Mouse (Mus musculus) ES-E14 (cell line): Measurements from ENCODE around the gene Plscr3. TPM values are rescaled to one million over a fixed set of nuclear protein-coding genes. Genes with fewer than 3 reads are reported as not detected.

Experiments used
- DNase-seq: peaks from one replicate; pipeline ENCODE4 v3.0.0-alpha.2; 2013; ENCODE audit warnings: low read depth, low spot score
- H3K27ac ChIP-seq: 2 replicates; pipeline ENCODE4 v1.5.1; 2012; ENCODE audit warnings: low read depth, mild to moderate bottlenecking, low read length, moderate library complexity, mixed read lengths; ENCODE audit not compliant: poor library complexity, insufficient read depth, severe bottlenecking
- H3K36me3 ChIP-seq: 2 replicates; pipeline ENCODE4 v1.6.1; 2012; ENCODE audit warnings: mild to moderate bottlenecking, low read length, moderate library complexity, mixed read lengths; ENCODE audit not compliant: control insufficient read depth, poor library complexity, insufficient read depth, severe bottlenecking
- H3K4me1 ChIP-seq, 2 experiments: fragments of 150-350 bp in 1 of 2; sonication (generic) in 1 of 2; 2 replicates each; pipeline ENCODE4 v1.6.1; 2012; ENCODE audit warnings: low read length in 2 of 2, mild to moderate bottlenecking in 1 of 2, mixed read lengths in 1 of 2; ENCODE audit not compliant: control insufficient read depth in 2 of 2, insufficient read depth in 2 of 2, poor library complexity in 1 of 2
- H3K4me3 ChIP-seq, 2 experiments: fragments of 150-350 bp in 1 of 2; sonication (generic) in 1 of 2; 2 replicates each; pipeline ENCODE4 v1.5.1; 2012; ENCODE audit warnings: low read length in 2 of 2, low read depth in 1 of 2, mild to moderate bottlenecking in 1 of 2, mixed read lengths in 1 of 2; ENCODE audit not compliant: insufficient read depth in 1 of 2, poor library complexity in 1 of 2, severe bottlenecking in 1 of 2
- H3K9ac ChIP-seq: 2 replicates; pipeline ENCODE4 v1.6.1; 2012; ENCODE audit warnings: low read depth, mild to moderate bottlenecking, low read length, mixed read lengths; ENCODE audit not compliant: poor library complexity, insufficient read depth, severe bottlenecking
- H3K9me3 ChIP-seq: fragments of 150-350 bp; sonication (generic); 2 replicates; pipeline ENCODE4 v1.6.1; 2012; ENCODE audit warnings: low read depth, mild to moderate bottlenecking, low read length; ENCODE audit not compliant: control insufficient read depth, insufficient read depth
- CHD2 ChIP-seq: IDR thresholded peaks from 2 replicates; pipeline ENCODE4 v1.6.1; 2014; ENCODE audit warnings: mild to moderate bottlenecking, low read depth, low read length, inconsistent platforms
- HCFC1 ChIP-seq: IDR thresholded peaks from 2 replicates; pipeline ENCODE4 v1.6.1; 2012; ENCODE audit warnings: low read length, inconsistent platforms, borderline replicate concordance; ENCODE audit not compliant: insufficient read depth
- MAFK ChIP-seq: IDR thresholded peaks from 2 replicates; pipeline ENCODE4 v1.6.1; 2014; ENCODE audit warnings: mild to moderate bottlenecking, low read depth, low read length, inconsistent platforms; ENCODE audit not compliant: insufficient read depth
- ZC3H11A ChIP-seq: IDR thresholded peaks from 2 replicates; pipeline ENCODE4 v1.6.1; 2012; ENCODE audit warnings: low read depth, mild to moderate bottlenecking, inconsistent platforms, low read length, borderline replicate concordance
- ZNF384 ChIP-seq: IDR thresholded peaks from 2 replicates; pipeline ENCODE4 v1.6.1; 2012; ENCODE audit warnings: low read depth, low read length, inconsistent platforms
- in situ Hi-C, 2 experiments: fragments of 600-800 bp; cut with MboI; formaldehyde crosslinking; loops; one replicate each; pipeline ENCODE4 v1.15.1; 2025; ENCODE audit warnings: low sequenced_read_pairs in 2 of 2, inconsistent platforms in 1 of 2; ENCODE audit not compliant: unreplicated experiment in 2 of 2
- total RNA-seq: library from RNA; depleted of rRNA; stranded (reverse); fragments of 300-350 nt; gene quantifications from 2 replicates; pipeline ENCODE4 v1.2.3, GENCODE M21; 2012

Gene Plscr3
- total RNA-seq, 1 experiment = 7.2 TPM

- in situ Hi-C loops = no loop called here
- TF ChIP-seq HCFC1 = no peak
- no peak for TF ChIP-seq CHD2
- no peak for TF ChIP-seq MAFK
- TF ChIP-seq ZNF384 = no peak
- TF ChIP-seq ZC3H11A = no peak
- Histone ChIP-seq H3K9ac (peak overlapping the region; percentile 77), H3K4me3 (peak overlapping the region; percentile 71 to 100), H3K9me3 (no peaks in the 10 kb centered on the region), H3K27ac (peak overlapping the region; percentile 19), H3K36me3 (no peaks in the 10 kb centered on the region), H3K4me1 (peaks cover 0 to 1% of the 10 kb centered on the region in 2 experiments; a peak in 1 of 4 replicates)
- no peak for DNase-seq
Measured at GRCm38 (mm10) chr11:69838714-69839104, 7.5 kb upstream of the Plscr3 start.

- peak overlapping the region; percentile 74 to 86 for H3K4me3 ChIP-seq
- peaks cover 0 to 6% of the 10 kb centered on the region in 2 experiments; a peak in 2 of 4 replicates for H3K4me1 ChIP-seq
- H3K27ac ChIP-seq = no peak overlapping the region
- H3K9ac ChIP-seq = peak overlapping the region; percentile 64
- in situ Hi-C loops = no loop called here
- DNase-seq = no peak
- no peaks in the 10 kb centered on the region for H3K9me3 ChIP-seq
- TF ChIP-seq ZC3H11A (no peak), ZNF384 (0 out of 2 replicates have a peak, but pooled peaks have one; percentile 12)
- peaks cover 10% of the 10 kb centered on the region; the same call in 1 of the 2 replicates for H3K36me3 ChIP-seq
Measured at GRCm38 (mm10) chr11:69846738-69847688, 837 bp downstream of the Plscr3 start.

- Histone ChIP-seq H3K9ac (no peak overlapping the region), H3K9me3 (no peaks in the 10 kb centered on the region), H3K36me3 (peaks cover 13% of the 10 kb centered on the region; the same call in 1 of the 2 replicates), H3K4me1 (peaks cover 0 to 6% of the 10 kb centered on the region in 2 experiments; a peak in 2 of 4 replicates), H3K4me3 (peak overlapping the region in 1 of 2 experiments; percentile 10; a peak in 1 of 4 replicates), H3K27ac (no peak overlapping the region)
- in situ Hi-C loops = no loop called here
- TF ChIP-seq ZC3H11A (no peak), MAFK (no peak), CHD2 (no peak), HCFC1 (no peak), ZNF384 (no peak)
- DNase-seq = no peak
Measured at GRCm38 (mm10) chr11:69848021-69848420, 1.8 kb downstream of the Plscr3 start.

GRCm38 (mm10) chr11:69849128-69849527 is 3.0 kb downstream of the Plscr3 start:
- no peak overlapping the region for H3K9ac ChIP-seq
- H3K9me3 ChIP-seq = no peaks in the 10 kb centered on the region
- H3K27ac ChIP-seq = no peak overlapping the region
- TF ChIP-seq ZC3H11A = no peak
- TF ChIP-seq ZNF384 = no peak
- no peak for TF ChIP-seq MAFK
- TF ChIP-seq HCFC1 = no peak
- no peak for TF ChIP-seq CHD2
- H3K4me3 ChIP-seq = no peak overlapping the region
- in situ Hi-C loops = no loop called here
- peaks cover 13% of the 10 kb centered on the region; the same call in 1 of the 2 replicates for H3K36me3 ChIP-seq
- DNase-seq = no peak
- peaks cover 0 to 6% of the 10 kb centered on the region in 2 experiments; a peak in 2 of 4 replicates for H3K4me1 ChIP-seq

GRCm38 (mm10) chr11:69849884-69850283 is 3.7 kb downstream of the Plscr3 start:
- Histone ChIP-seq H3K4me3 (no peak overlapping the region), H3K36me3 (peaks cover 16% of the 10 kb centered on the region; the same call in 1 of the 2 replicates), H3K9me3 (no peaks in the 10 kb centered on the region), H3K9ac (no peak overlapping the region), H3K4me1 (peaks cover 2 to 10% of the 10 kb centered on the region in 2 experiments; a peak in 2 of 4 replicates), H3K27ac (no peak overlapping the region)
- in situ Hi-C loops = no loop called here
- DNase-seq = no peak
- no peak for TF ChIP-seq HCFC1
